Mouse (Mus musculus): ENCODE measurements around the gene Dock2.

- TF ChIP-seq TAL1 (IDR thresholded peaks at IDR 0.05; ENCODE audit: low read length) = no peak
- TF ChIP-seq GATA1 (IDR thresholded peaks at IDR 0.05; ENCODE audit: low read length) = no peak
Observed at GRCm38 (mm10) chr11:34306231-34306630, 477.5 kb downstream of the Dock2 start.
